8 mouse cellular contexts compared by ENCODE assay signal in genomic region chr4:135286833-135287395, GRCm38 (mm10). TPM values are rescaled to one million over a fixed set of nuclear protein-coding genes. Genes with fewer than 3 reads are reported as not detected.
A peak's percentile ranks its signal among the peaks of the same experiment; 100 is the strongest.
DNase-seq lines count a peak whose midpoint lies in the region; ATAC-seq and TF ChIP-seq lines count a peak whose summit lies in the region.

No protein-coding gene starts in this region.

- peaks cover 0 to 28% of the 10 kb centered on the region in 2 experiments; a peak in 2 of 4 replicates for H3K36me3 ChIP-seq in MEL (ENCODE audit: control insufficient read depth in 1 of 2, insufficient read depth in 2 of 2, low read length in 2 of 2)

- no peak for TF ChIP-seq RAD21 in MEL (IDR thresholded peaks at IDR 0.05; ENCODE audit: low read depth, low read length)

- H3K27ac ChIP-seq in MEL (ENCODE audit: control insufficient read depth, low read depth, low read length): peak overlapping the region; percentile 81

- TF ChIP-seq CTCF in MEL (IDR thresholded peaks at IDR 0.05 in 2 of 3, conservative IDR thresholded peaks at IDR 0.05 in 1 of 3; ENCODE audit: control insufficient read depth in 1 of 3, insufficient read depth in 1 of 3, low read depth in 2 of 3, low read length in 3 of 3, poor library complexity in 1 of 3, severe bottlenecking in 1 of 3): no peak

- no peaks in the 10 kb centered on the region for H3K27me3 ChIP-seq in MEL (ENCODE audit: control insufficient read depth in 1 of 2, insufficient read depth in 2 of 2, low read length in 2 of 2)

- H3K9me3 ChIP-seq in MEL (replicated peaks; ENCODE audit: insufficient read depth, low read length): no peaks in the 10 kb centered on the region

- TF ChIP-seq EP300 in MEL (IDR thresholded peaks at IDR 0.05; ENCODE audit: low read depth in 1 of 2, low read length in 2 of 2): peak in 1 of 2 experiments; percentile 54; a peak in 2 of 4 replicates

- peak overlapping the region; percentile 59 for H3K9ac ChIP-seq in MEL (ENCODE audit: control insufficient read depth, low read depth, low read length, poor library complexity, severe bottlenecking)

- peak; percentile 43 for DNase-seq in gastrocnemius, postnatal 25 days
- no peak for DNase-seq in gastrocnemius, adult 18-20 months (ENCODE audit: low spot score)
- peak; percentile 81 for DNase-seq in MEL (ENCODE audit: low read depth, low spot score)
- DNase-seq in kidney, postnatal 10 days: peak; percentile 60
- no peak for DNase-seq in layer of hippocampus, adult 11-12 months (ENCODE audit: low spot score)
- DNase-seq in thymus, postnatal 14 days: no peak

- peaks cover 15 to 42% of the 10 kb centered on the region in 2 experiments for H3K4me1 ChIP-seq in MEL (ENCODE audit: control insufficient read depth in 1 of 2, insufficient read depth in 2 of 2, low read length in 2 of 2)

- ATAC-seq in granulocyte monocyte progenitor cell, adult 5-6 weeks (replicated peaks; ENCODE audit: poor library complexity, severe bottlenecking): peak; percentile 68
- ATAC-seq in megakaryocyte, adult 5-6 weeks (ENCODE audit: poor library complexity, severe bottlenecking): peak; percentile 27; the same call in 1 of the 2 replicates

- TF ChIP-seq POLR2A in MEL (IDR thresholded peaks at IDR 0.05; ENCODE audit: control insufficient read depth in 1 of 2, insufficient read depth in 1 of 2, low read depth in 1 of 2, low read length in 2 of 2, poor library complexity in 1 of 2): no peak

- H3K4me3 ChIP-seq in MEL (ENCODE audit: control insufficient read depth in 1 of 2, insufficient read depth in 1 of 2, low read depth in 2 of 2, low read length in 2 of 2): peak overlapping the region; percentile 33 to 44

- H3K79me2 ChIP-seq in MEL (ENCODE audit: control insufficient read depth, insufficient read depth, low read length, poor library complexity): no peaks in the 10 kb centered on the region

TF ChIP-seq in MEL, 35 proteins besides CTCF, POLR2A, EP300 and RAD21:
- TF ChIP-seq POLR2AphosphoS5 (IDR thresholded peaks at IDR 0.05; ENCODE audit: borderline replicate concordance, low read depth, low read length): no peak
- TF ChIP-seq TAL1 (IDR thresholded peaks at IDR 0.05; ENCODE audit: low read length): peak; percentile 63
- peak; percentile 38; the same call in 1 of the 2 replicates for TF ChIP-seq ETS1 (IDR thresholded peaks at IDR 0.05; ENCODE audit: low read depth, low read length)
- TF ChIP-seq GATA1 (IDR thresholded peaks at IDR 0.05; ENCODE audit: low read depth, low read length): peak; percentile 60
- no peak for TF ChIP-seq RCOR1 (IDR thresholded peaks at IDR 0.05; ENCODE audit: low read depth, low read length)
- TF ChIP-seq ZMIZ1 (IDR thresholded peaks at IDR 0.05; ENCODE audit: low read depth, low read length): no peak
- peak; percentile 68 for TF ChIP-seq TCF12 (IDR thresholded peaks at IDR 0.05; ENCODE audit: low read depth, low read length)
- no peak for TF ChIP-seq CHD2 (IDR thresholded peaks at IDR 0.05; ENCODE audit: low read length)
TF ChIP-seq in MEL: peak in this region for 4.

RNA-seq across cellular contexts. Expression of gene Clic4, which starts 14.3 kb away (rescaled TPM):
- total RNA-seq in gastrocnemius, postnatal 25 days (2021): 10 to 100 TPM; 28.6 to 38.0 TPM
- 10 to 100 TPM; 27.6 to 40.4 TPM for total RNA-seq in gastrocnemius, adult 18-20 months (2021)
- total RNA-seq in MEL (2012; rRNA removed): 32.9 and 51.1 TPM in 2 replicates
- 100 to 1,000 TPM in 1 of 2 experiments, 10 to 100 TPM in 1; 83.8 to 274 TPM for polyA plus RNA-seq in MEL (2012; ENCODE audit: insufficient read depth in 1 of 2, insufficient read length in 2 of 2, low read depth in 1 of 2, low replicate concordance in 2 of 2, missing spikeins in 1 of 2)
- total RNA-seq in granulocyte monocyte progenitor cell, adult 5-6 weeks (2014; fragmentation: Nextera tagmentation): 22.3 and 25.8 TPM in 2 replicates
- total RNA-seq in granulocyte monocyte progenitor cell, adult 5-6 weeks (2017): 28.2 and 28.9 TPM in 2 replicates
- 28.4 and 29.7 TPM in 2 replicates for total RNA-seq in megakaryocyte, adult 5-6 weeks (2015)
- 32.3 and 39.2 TPM in 2 replicates for total RNA-seq in megakaryocyte, adult 5-6 weeks (2017)

Comparison
In these comparisons a context has a peak if more than half of its experiments do, and no peak if none do; other contexts are left out.
1. DNase-seq: peak in gastrocnemius, postnatal 25 days (single experiment), MEL (single experiment) and kidney, postnatal 10 days (single experiment); none in gastrocnemius, adult 18-20 months (single experiment), layer of hippocampus, adult 11-12 months (single experiment) and thymus, postnatal 14 days (single experiment).